Mouse (Mus musculus) neural tube, embryonic 14.5 days (tissue): ENCODE results near the gene Gm28539. TPM values are rescaled to one million over a fixed set of nuclear protein-coding genes. Genes with fewer than 3 reads are reported as not detected.

Source experiments
- ATAC-seq: fragments of 200-750 bp; cut with Nextera tagmentation; 2 replicates; pipeline ENCODE4 v1.8.0; 2017; ENCODE audit warnings: low read depth, mild to moderate bottlenecking, moderate TSS enrichment, moderate library complexity
- H3K27ac ChIP-seq: fragments of 300-500 bp; sonication (generic); 2 replicates; pipeline ENCODE4 v1.5.1; 2014; ENCODE audit warnings: low read depth, mild to moderate bottlenecking, control low read depth, low read length, moderate library complexity, mixed read lengths
- H3K27me3 ChIP-seq: fragments of 300-500 bp; sonication (generic); 2 replicates; pipeline ENCODE4 v1.6.1; 2014; ENCODE audit warnings: low read length; ENCODE audit not compliant: control insufficient read depth, insufficient read depth
- H3K36me3 ChIP-seq: fragments of 300-500 bp; sonication (generic); 2 replicates; pipeline ENCODE4 v1.6.1; 2014; ENCODE audit warnings: low read length, mixed read lengths; ENCODE audit not compliant: control insufficient read depth, insufficient read depth
- H3K4me1 ChIP-seq: fragments of 300-500 bp; sonication (generic); 2 replicates; pipeline ENCODE4 v1.6.1; 2014; ENCODE audit warnings: low read length; ENCODE audit not compliant: control insufficient read depth, insufficient read depth
- H3K4me2 ChIP-seq: fragments of 300-500 bp; sonication (generic); 2 replicates; pipeline ENCODE4 v1.6.1; 2014; ENCODE audit warnings: mild to moderate bottlenecking, low read depth, low read length, control low read depth
- H3K4me3 ChIP-seq: fragments of 300-500 bp; sonication (generic); 2 replicates; pipeline ENCODE4 v1.5.1; 2014; ENCODE audit warnings: low read depth, low read length, control low read depth, mixed read lengths
- H3K9ac ChIP-seq: fragments of 300-500 bp; sonication (generic); replicated peaks from 2 replicates; pipeline ENCODE4 v1.6.1; 2014; ENCODE audit warnings: low read depth, mild to moderate bottlenecking, control low read depth, low read length, mixed read lengths
- H3K9me3 ChIP-seq: fragments of 300-500 bp; sonication (generic); 2 replicates; pipeline ENCODE4 v1.6.1; 2016; ENCODE audit warnings: low read length; ENCODE audit not compliant: control insufficient read depth
- WGBS: fragments of 180-500 bp; shearing (Covaris S2); extraction: QIAGEN DNeasy Blood & Tissue Kit; methylation state at CpG from one replicate; pipeline ENCODE4 v1.1.7; 2014; 5-methylcytosine and 5-hydroxymethylcytosine counted together
- polyA plus RNA-seq: library from polyadenylated mRNA; unstranded; fragments of >200 nt; fragmentation: Nextera tagmentation; extraction: Ambion mirVana; gene quantifications from 2 replicates; pipeline ENCODE4 v1.2.1, GENCODE M21; 2014

The Gm28539 gene
- polyA plus RNA-seq, 1 experiment from 2014 or later, result not detected

GRCm38 (mm10) chr16:18809001-18809400, 27.4 kb upstream of the Gm28539 start:
- Histone ChIP-seq H3K9ac (no peak overlapping the region), H3K9me3 (no peaks in the 10 kb centered on the region), H3K4me3 (no peak overlapping the region), H3K4me2 (no peak overlapping the region), H3K36me3 (no peaks in the 10 kb centered on the region), H3K27ac (no peak overlapping the region), H3K27me3 (no peaks in the 10 kb centered on the region), H3K4me1 (peaks cover 15% of the 10 kb centered on the region; the same call in 1 of the 2 replicates)
- WGBS, result 93% methylated on average over 5 of the region's 5 CpGs
- no peak for ATAC-seq

GRCm38 (mm10) chr16:18811032-18811431, 25.4 kb upstream of the Gm28539 start:
- ATAC-seq, result no peak; the same call in 1 of the 2 replicates

GRCm38 (mm10) chr16:18811468-18812384, 24.7 kb upstream of the Gm28539 start, which contains the start of the genes Ufd1 and Cdc45:
TSS of gene Ufd1 (plus strand) at chr16:18811779.
TSS of gene Cdc45 (minus strand) at chr16:18811987.
- Histone ChIP-seq H3K4me3 (peak within 1 kb of the TSS; percentile 63), H3K9ac (peak within 1 kb of the TSS; percentile 65), H3K36me3 (peaks cover 6% of the 10 kb centered on the region; the same call in 1 of the 2 replicates), H3K4me1 (peaks cover 15% of the 10 kb centered on the region; the same call in 1 of the 2 replicates), H3K27me3 (no peaks in the 10 kb centered on the region), H3K4me2 (peak within 1 kb of the TSS; percentile 79), H3K27ac (peak within 1 kb of the TSS; percentile 46), H3K9me3 (no peaks in the 10 kb centered on the region)
- WGBS, result under 1% methylated on average over 42 of the region's 42 CpGs
- peak; percentile 95 for ATAC-seq

More at GRCm38 (mm10) chr16:18811032-18811431, 25.4 kb upstream of the Gm28539 start:
- peaks cover 4% of the 10 kb centered on the region; the same call in 1 of the 2 replicates for H3K36me3 ChIP-seq
- H3K9ac ChIP-seq, result peak overlapping the region; percentile 39; the same call in 1 of the 2 replicates
- H3K27ac ChIP-seq, result no peak overlapping the region
- no peaks in the 10 kb centered on the region for H3K27me3 ChIP-seq
- peak overlapping the region; percentile 70 for H3K4me2 ChIP-seq
- H3K4me1 ChIP-seq, result peaks cover 15% of the 10 kb centered on the region; the same call in 1 of the 2 replicates
- WGBS, result 5% methylated on average over 5 of the region's 5 CpGs
- H3K9me3 ChIP-seq, result no peaks in the 10 kb centered on the region
- peak overlapping the region; percentile 63 for H3K4me3 ChIP-seq

GRCm38 (mm10) chr16:18812385-18812910, 23.9 kb upstream of the Gm28539 start:
- Histone ChIP-seq H3K4me1 (peaks cover 15% of the 10 kb centered on the region; the same call in 1 of the 2 replicates), H3K9ac (peak overlapping the region; percentile 65), H3K9me3 (no peaks in the 10 kb centered on the region), H3K4me2 (peak overlapping the region; percentile 79), H3K36me3 (peaks cover 10% of the 10 kb centered on the region), H3K4me3 (peak overlapping the region; percentile 63), H3K27ac (0 out of 2 replicates have a peak overlapping the region, but pooled peaks have one; percentile 22), H3K27me3 (no peaks in the 10 kb centered on the region)
- WGBS, result 2% methylated on average over 31 of the region's 31 CpGs
- peak; percentile 62 for ATAC-seq

GRCm38 (mm10) chr16:18822356-18822755, 14.0 kb upstream of the Gm28539 start:
- H3K4me1 ChIP-seq, result no peaks in the 10 kb centered on the region
- H3K27ac ChIP-seq, result no peak overlapping the region
- WGBS, result 88% methylated on average over 1 of the region's 1 CpGs
- no peak overlapping the region for H3K4me2 ChIP-seq
- H3K9me3 ChIP-seq, result no peaks in the 10 kb centered on the region
- ATAC-seq, result no peak
- no peak overlapping the region for H3K4me3 ChIP-seq
- no peak overlapping the region for H3K9ac ChIP-seq
- no peaks in the 10 kb centered on the region for H3K27me3 ChIP-seq
- peaks cover 79% of the 10 kb centered on the region for H3K36me3 ChIP-seq

GRCm38 (mm10) chr16:18822925-18823324, 13.5 kb upstream of the Gm28539 start:
- Histone ChIP-seq H3K27me3 (no peaks in the 10 kb centered on the region), H3K36me3 (peaks cover 83% of the 10 kb centered on the region), H3K4me3 (no peak overlapping the region), H3K4me2 (no peak overlapping the region), H3K9me3 (no peaks in the 10 kb centered on the region), H3K4me1 (no peaks in the 10 kb centered on the region), H3K27ac (no peak overlapping the region), H3K9ac (no peak overlapping the region)
- WGBS, result 59% methylated on average over 4 of the region's 4 CpGs
- ATAC-seq, result no peak

- H3K4me1 ChIP-seq, result no peaks in the 10 kb centered on the region
- 97% methylated on average over 3 of the region's 3 CpGs for WGBS
- no peak for ATAC-seq
- H3K4me3 ChIP-seq, result no peak overlapping the region
- no peak overlapping the region for H3K9ac ChIP-seq
- no peak overlapping the region for H3K4me2 ChIP-seq
- no peaks in the 10 kb centered on the region for H3K9me3 ChIP-seq
- H3K27ac ChIP-seq, result no peak overlapping the region
- H3K27me3 ChIP-seq, result no peaks in the 10 kb centered on the region
- peaks cover 74% of the 10 kb centered on the region for H3K36me3 ChIP-seq
These were observed 7.8 kb upstream of the Gm28539 start for GRCm38 (mm10) chr16:18828630-18829029.

GRCm38 (mm10) chr16:18829102-18829501, 7.3 kb upstream of the Gm28539 start:
- H3K36me3 ChIP-seq, result peaks cover 79% of the 10 kb centered on the region
- H3K9me3 ChIP-seq, result no peaks in the 10 kb centered on the region
- WGBS, result 91% methylated on average over 6 of the region's 6 CpGs
- no peak overlapping the region for H3K27ac ChIP-seq
- no peak overlapping the region for H3K4me2 ChIP-seq
- no peak overlapping the region for H3K4me3 ChIP-seq
- no peaks in the 10 kb centered on the region for H3K4me1 ChIP-seq
- no peak overlapping the region for H3K9ac ChIP-seq
- ATAC-seq, result no peak
- no peaks in the 10 kb centered on the region for H3K27me3 ChIP-seq

GRCm38 (mm10) chr16:18833486-18833885, 2.9 kb upstream of the Gm28539 start:
- ATAC-seq, result no peak
- no peak overlapping the region for H3K27ac ChIP-seq
- WGBS, result 77% methylated on average over 2 of the region's 2 CpGs
- no peak overlapping the region for H3K4me2 ChIP-seq
- H3K27me3 ChIP-seq, result no peaks in the 10 kb centered on the region
- 0 out of 2 replicates have a peak, but pooled peaks cover 5% of the 10 kb centered on the region for H3K4me1 ChIP-seq
- peaks cover 48% of the 10 kb centered on the region for H3K36me3 ChIP-seq
- no peak overlapping the region for H3K4me3 ChIP-seq
- H3K9me3 ChIP-seq, result no peaks in the 10 kb centered on the region
- no peak overlapping the region for H3K9ac ChIP-seq
